Mouse (Mus musculus) gastrocnemius, postnatal 4 days (tissue): Measurements from ENCODE around the gene Nap1l5. TPM values are rescaled to one million over a fixed set of nuclear protein-coding genes. Genes with fewer than 3 reads are reported as not detected.
"Not testable (repeated sequence)": the region's sequence is repeated elsewhere in the genome, so short reads cannot be mapped to it uniquely, and the experiment has no call there.

ENCODE experiments used
- DNase-seq, 2 experiments: peaks; one replicate each; pipeline ENCODE4 v3.0.0; 2021 to 2022; ENCODE audit warnings: low spot score in 2 of 2, mixed read lengths in 2 of 2
- total RNA-seq, 2 experiments: library from RNA; stranded (reverse); gene quantifications; 2 replicates each; pipeline ENCODE4 v1.2.3; 2021

The Nap1l5 gene
- total RNA-seq, 2 experiments from 2014 or later: 0.65 to 0.93 TPM

GRCm38 (mm10) chr6:58907791-58908190 is 915 bp upstream of the Nap1l5 start:
- no peak for DNase-seq

GRCm38 (mm10) chr6:58907336-58907735 is 460 bp upstream of the Nap1l5 start:
- DNase-seq: no peak

- no peak for DNase-seq
Measured at GRCm38 (mm10) chr6:58904551-58904950, 2.3 kb downstream of the Nap1l5 start.

GRCm38 (mm10) chr6:58903171-58903570 is 3.7 kb downstream of the Nap1l5 start:
- no peak for DNase-seq

GRCm38 (mm10) chr6:58900536-58900935 is 6.3 kb downstream of the Nap1l5 start:
- DNase-seq: no peak

GRCm38 (mm10) chr6:58899076-58899475 is 7.8 kb downstream of the Nap1l5 start:
- no peak for DNase-seq

GRCm38 (mm10) chr6:58896648-58897047 is 10.2 kb downstream of the Nap1l5 start:
- no peak for DNase-seq

GRCm38 (mm10) chr6:58894994-58895393 is 11.9 kb downstream of the Nap1l5 start:
- DNase-seq: no peak

- no peak for DNase-seq
Measured at GRCm38 (mm10) chr6:58893307-58893706, 13.6 kb downstream of the Nap1l5 start.

- no peak for DNase-seq
Measured at GRCm38 (mm10) chr6:58889917-58890316, 17.0 kb downstream of the Nap1l5 start.

- no peak for DNase-seq
Measured at GRCm38 (mm10) chr6:58882271-58882670, 24.6 kb downstream of the Nap1l5 start.

- no peak for DNase-seq
Measured at GRCm38 (mm10) chr6:58881363-58881762, 25.5 kb downstream of the Nap1l5 start.

GRCm38 (mm10) chr6:58880861-58881260 is 26.0 kb downstream of the Nap1l5 start:
- DNase-seq: no peak

GRCm38 (mm10) chr6:58879987-58880386 is 26.9 kb downstream of the Nap1l5 start:
- no peak for DNase-seq

GRCm38 (mm10) chr6:58879572-58879971 is 27.3 kb downstream of the Nap1l5 start:
- no peak for DNase-seq

GRCm38 (mm10) chr6:58867858-58868257 is 39.0 kb downstream of the Nap1l5 start:
- not testable (repeated sequence) for DNase-seq

- no peak for DNase-seq
Measured at GRCm38 (mm10) chr6:58863631-58864235, 43.1 kb downstream of the Nap1l5 start.

GRCm38 (mm10) chr6:58862446-58862993 is 44.4 kb downstream of the Nap1l5 start:
- DNase-seq: no peak

- no peak for DNase-seq
Measured at GRCm38 (mm10) chr6:58859517-58859916, 47.4 kb downstream of the Nap1l5 start.

GRCm38 (mm10) chr6:58856494-58856893 is 50.4 kb downstream of the Nap1l5 start:
- no peak for DNase-seq

GRCm38 (mm10) chr6:58855676-58856367 is 51.1 kb downstream of the Nap1l5 start:
- no peak for DNase-seq
